Mouse (Mus musculus) hindbrain, embryonic 10.5 days (tissue): ENCODE data around the gene Kcnh5. TPM values are rescaled to one million over a fixed set of nuclear protein-coding genes. Genes with fewer than 3 reads are reported as not detected.

Experiments
- DNase-seq: peaks from one replicate; pipeline ENCODE4 v3.0.0-alpha.2; 2017; ENCODE audit warnings: low spot score
- H3K27ac ChIP-seq: fragments of 300-500 bp; sonication (generic); 2 replicates; pipeline ENCODE4 v1.5.1; 2016; ENCODE audit warnings: mild to moderate bottlenecking, moderate library complexity
- H3K27me3 ChIP-seq: fragments of 300-500 bp; sonication (generic); 2 replicates; pipeline ENCODE4 v1.6.1; 2016; ENCODE audit warnings: mild to moderate bottlenecking; ENCODE audit not compliant: poor library complexity, insufficient read depth, severe bottlenecking
- H3K36me3 ChIP-seq: fragments of 300-500 bp; sonication (generic); 2 replicates; pipeline ENCODE4 v1.6.1; 2016; ENCODE audit warnings: mild to moderate bottlenecking, moderate library complexity
- H3K4me1 ChIP-seq: fragments of 300-500 bp; sonication (generic); replicated peaks from 2 replicates; pipeline ENCODE4 v1.6.1; 2016; ENCODE audit warnings: mild to moderate bottlenecking
- H3K4me3 ChIP-seq: fragments of 300-500 bp; sonication (generic); 2 replicates; pipeline ENCODE4 v1.5.1; 2016; ENCODE audit warnings: mild to moderate bottlenecking, moderate library complexity
- H3K9me3 ChIP-seq: fragments of 300-500 bp; sonication (generic); 2 replicates; pipeline ENCODE4 v1.6.1; 2016; ENCODE audit warnings: mild to moderate bottlenecking, moderate library complexity
- WGBS: fragments of 180-500 bp; shearing (Covaris S2); methylation state at CpG from one replicate; pipeline ENCODE4 v1.1.7; 2016; 5-methylcytosine and 5-hydroxymethylcytosine counted together
- polyA plus RNA-seq: library from polyadenylated mRNA; unstranded; fragments of >200 nt; fragmentation: Nextera tagmentation; extraction: Ambion mirVana; gene quantifications from 2 replicates; pipeline ENCODE4 v1.2.1, GENCODE M21; 2016

The Kcnh5 gene
- polyA plus RNA-seq, 1 experiment from 2014 or later, result 0.46 TPM

GRCm38 (mm10) chr12:75071043-75071442 lies 106.1 kb downstream of the Kcnh5 start:
- no peaks in the 10 kb centered on the region for H3K9me3 ChIP-seq
- no peak overlapping the region for H3K4me3 ChIP-seq
- no peaks in the 10 kb centered on the region for H3K36me3 ChIP-seq
- no peak for DNase-seq
- no peaks in the 10 kb centered on the region for H3K27me3 ChIP-seq
- WGBS, result 97% methylated on average over 2 of the region's 2 CpGs
- no peak overlapping the region for H3K27ac ChIP-seq
- H3K4me1 ChIP-seq, result no peaks in the 10 kb centered on the region

GRCm38 (mm10) chr12:75062571-75062970 lies 114.6 kb downstream of the Kcnh5 start:
- no peak for DNase-seq
- H3K27ac ChIP-seq, result no peak overlapping the region

GRCm38 (mm10) chr12:75061731-75062130 lies 115.4 kb downstream of the Kcnh5 start:
- no peak overlapping the region for H3K4me3 ChIP-seq
- WGBS, result 67% methylated on average over 4 of the region's 4 CpGs
- H3K36me3 ChIP-seq, result no peaks in the 10 kb centered on the region
- no peaks in the 10 kb centered on the region for H3K4me1 ChIP-seq
- H3K27ac ChIP-seq, result no peak overlapping the region
- no peaks in the 10 kb centered on the region for H3K9me3 ChIP-seq
- no peak for DNase-seq
- no peaks in the 10 kb centered on the region for H3K27me3 ChIP-seq

More at GRCm38 (mm10) chr12:75062571-75062970, 114.6 kb downstream of the Kcnh5 start:
- Histone ChIP-seq H3K4me1 (no peaks in the 10 kb centered on the region), H3K4me3 (no peak overlapping the region), H3K27me3 (no peaks in the 10 kb centered on the region), H3K9me3 (no peaks in the 10 kb centered on the region), H3K36me3 (no peaks in the 10 kb centered on the region)

GRCm38 (mm10) chr12:75053731-75054130 lies 123.4 kb downstream of the Kcnh5 start:
- no peak overlapping the region for H3K27ac ChIP-seq
- 71% methylated on average over 1 of the region's 1 CpGs for WGBS
- no peak for DNase-seq
- no peaks in the 10 kb centered on the region for H3K27me3 ChIP-seq
- no peak overlapping the region for H3K4me3 ChIP-seq
- H3K36me3 ChIP-seq, result no peaks in the 10 kb centered on the region
- no peaks in the 10 kb centered on the region for H3K9me3 ChIP-seq
- H3K4me1 ChIP-seq, result no peaks in the 10 kb centered on the region

GRCm38 (mm10) chr12:75036694-75037093 lies 140.4 kb downstream of the Kcnh5 start:
- no peaks in the 10 kb centered on the region for H3K4me1 ChIP-seq
- no peaks in the 10 kb centered on the region for H3K36me3 ChIP-seq
- 88% methylated on average over 5 of the region's 5 CpGs for WGBS
- no peak overlapping the region for H3K4me3 ChIP-seq
- no peak for DNase-seq
- no peak overlapping the region for H3K27ac ChIP-seq
- no peaks in the 10 kb centered on the region for H3K9me3 ChIP-seq
- no peaks in the 10 kb centered on the region for H3K27me3 ChIP-seq

- Histone ChIP-seq H3K9me3 (no peaks in the 10 kb centered on the region), H3K4me3 (no peak overlapping the region), H3K27ac (no peak overlapping the region), H3K27me3 (no peaks in the 10 kb centered on the region), H3K36me3 (no peaks in the 10 kb centered on the region), H3K4me1 (no peaks in the 10 kb centered on the region)
- DNase-seq, result no peak
- 82% methylated on average over 8 of the region's 8 CpGs for WGBS
These were observed 144.9 kb downstream of the Kcnh5 start for GRCm38 (mm10) chr12:75031970-75032864.

GRCm38 (mm10) chr12:74971187-74971586 lies 205.9 kb downstream of the Kcnh5 start:
- Histone ChIP-seq H3K4me1 (no peaks in the 10 kb centered on the region), H3K27me3 (no peaks in the 10 kb centered on the region), H3K36me3 (no peaks in the 10 kb centered on the region), H3K27ac (no peak overlapping the region), H3K4me3 (no peak overlapping the region), H3K9me3 (no peaks in the 10 kb centered on the region)
- WGBS, result 92% methylated on average over 3 of the region's 3 CpGs
- DNase-seq, result no peak

- Histone ChIP-seq H3K4me1 (no peaks in the 10 kb centered on the region), H3K9me3 (no peaks in the 10 kb centered on the region), H3K27me3 (no peaks in the 10 kb centered on the region), H3K27ac (no peak overlapping the region), H3K36me3 (no peaks in the 10 kb centered on the region), H3K4me3 (no peak overlapping the region)
- DNase-seq, result no peak
- WGBS, result 82% methylated on average over 4 of the region's 4 CpGs
These were observed 207.7 kb downstream of the Kcnh5 start for GRCm38 (mm10) chr12:74969420-74969819.

GRCm38 (mm10) chr12:74966266-74966665 lies 210.9 kb downstream of the Kcnh5 start:
- H3K9me3 ChIP-seq, result no peaks in the 10 kb centered on the region
- H3K27ac ChIP-seq, result no peak overlapping the region
- WGBS, result 68% methylated on average over 2 of the region's 2 CpGs
- H3K36me3 ChIP-seq, result no peaks in the 10 kb centered on the region
- DNase-seq, result no peak
- H3K27me3 ChIP-seq, result no peaks in the 10 kb centered on the region
- H3K4me1 ChIP-seq, result no peaks in the 10 kb centered on the region
- no peak overlapping the region for H3K4me3 ChIP-seq

GRCm38 (mm10) chr12:74952661-74953060 lies 224.5 kb downstream of the Kcnh5 start:
- Histone ChIP-seq H3K36me3 (no peaks in the 10 kb centered on the region), H3K27ac (no peak overlapping the region), H3K4me3 (no peak overlapping the region), H3K27me3 (no peaks in the 10 kb centered on the region), H3K4me1 (peaks cover 6% of the 10 kb centered on the region), H3K9me3 (no peaks in the 10 kb centered on the region)
- WGBS, result 82% methylated on average over 2 of the region's 2 CpGs
- no peak for DNase-seq

GRCm38 (mm10) chr12:74951124-74952115 lies 225.7 kb downstream of the Kcnh5 start:
- Histone ChIP-seq H3K27ac (no peak overlapping the region), H3K4me1 (peaks cover 6% of the 10 kb centered on the region), H3K36me3 (no peaks in the 10 kb centered on the region), H3K27me3 (no peaks in the 10 kb centered on the region), H3K9me3 (no peaks in the 10 kb centered on the region), H3K4me3 (no peak overlapping the region)
- WGBS, result 63% methylated on average over 9 of the region's 9 CpGs
- DNase-seq, result peak; percentile 4

- H3K9me3 ChIP-seq, result no peaks in the 10 kb centered on the region
- DNase-seq, result no peak
- H3K27me3 ChIP-seq, result no peaks in the 10 kb centered on the region
- H3K4me3 ChIP-seq, result no peak overlapping the region
- 90% methylated on average over 6 of the region's 6 CpGs for WGBS
- H3K36me3 ChIP-seq, result no peaks in the 10 kb centered on the region
- no peak overlapping the region for H3K27ac ChIP-seq
- H3K4me1 ChIP-seq, result no peaks in the 10 kb centered on the region
These were observed 275.8 kb downstream of the Kcnh5 start for GRCm38 (mm10) chr12:74901331-74901730.

- H3K9me3 ChIP-seq, result no peaks in the 10 kb centered on the region
- DNase-seq, result no peak
- no peaks in the 10 kb centered on the region for H3K4me1 ChIP-seq
- H3K4me3 ChIP-seq, result no peak overlapping the region
- no peaks in the 10 kb centered on the region for H3K36me3 ChIP-seq
- H3K27me3 ChIP-seq, result no peaks in the 10 kb centered on the region
- H3K27ac ChIP-seq, result no peak overlapping the region
These were observed 276.4 kb downstream of the Kcnh5 start for GRCm38 (mm10) chr12:74900777-74901176.
